Mouse (Mus musculus) ES-Bruce4 (cell line): Measurements from ENCODE around the gene Fh1.

Experiments
- CTCF ChIP-seq: IDR thresholded peaks from one replicate; pipeline ENCODE4 v1.8.1; 2011; ENCODE audit warnings: low read depth, low read length
- EP300 ChIP-seq: IDR thresholded peaks from 2 replicates; pipeline ENCODE4 v1.6.1; 2011; ENCODE audit warnings: low read depth, low read length; ENCODE audit not compliant: insufficient read depth
- POLR2A ChIP-seq: IDR thresholded peaks from one replicate; pipeline ENCODE4 v1.8.1; 2011; ENCODE audit warnings: low read length; ENCODE audit not compliant: insufficient read depth

GRCm38 (mm10) chr1:175643496-175644265 is 18.2 kb upstream of the Fh1 start:
- TF ChIP-seq CTCF, result no peak
- TF ChIP-seq POLR2A, result no peak
- TF ChIP-seq EP300, result no peak
